ENCODE assay signal across 20 mouse cellular contexts in genomic region chr10:115035748-115036147, GRCm38 (mm10).
DNase-seq lines count a peak whose midpoint lies in the region; ATAC-seq and TF ChIP-seq lines count a peak whose summit lies in the region.
"Had no signal": no experiment of that assay in that cellular context is flagged by ENCODE, and none has a peak within 500 bp of the region (broad histone marks: within the 10 kb centered on the region; RNA-seq: fewer than 3 reads in every experiment).

No protein-coding gene starts in this region.

- H3K27me3 ChIP-seq in intestine, embryonic 16.5 days (replicated peaks; ENCODE audit: control insufficient read depth, insufficient read depth, low read length), result no peaks in the 10 kb centered on the region
- no peaks in the 10 kb centered on the region for H3K27me3 ChIP-seq in kidney, embryonic 15.5 days
- H3K27me3 ChIP-seq in liver, embryonic 16.5 days (ENCODE audit: control insufficient read depth, insufficient read depth, low read depth, low read length), result no peaks in the 10 kb centered on the region
- H3K27me3 ChIP-seq in midbrain, embryonic 11.5 days (ENCODE audit: control insufficient read depth, insufficient read depth, low read length), result no peaks in the 10 kb centered on the region
- H3K27me3 ChIP-seq: limb, embryonic 13.5 days; neural tube, embryonic 15.5 days had no signal

- H3K4me2 ChIP-seq in intestine, embryonic 16.5 days (ENCODE audit: low read depth, low read length), result no peak overlapping the region
- H3K4me2 ChIP-seq in kidney, embryonic 15.5 days, result no peak overlapping the region
- H3K4me2 ChIP-seq in liver, embryonic 16.5 days (ENCODE audit: low read depth, low read length), result no peak overlapping the region
- no peak overlapping the region for H3K4me2 ChIP-seq in midbrain, embryonic 11.5 days
- H3K4me2 ChIP-seq: limb, embryonic 13.5 days; lung, embryonic 14.5 days; neural tube, embryonic 15.5 days had no signal

- H3K4me1 ChIP-seq in ES-E14 (ENCODE audit: control insufficient read depth in 2 of 2, insufficient read depth in 2 of 2, low read length in 2 of 2, poor library complexity in 1 of 2), result no peaks in the 10 kb centered on the region
- no peaks in the 10 kb centered on the region for H3K4me1 ChIP-seq in intestine, embryonic 16.5 days (ENCODE audit: control insufficient read depth, insufficient read depth, low read length)
- no peaks in the 10 kb centered on the region for H3K4me1 ChIP-seq in kidney, embryonic 15.5 days
- H3K4me1 ChIP-seq in liver, embryonic 16.5 days (ENCODE audit: control insufficient read depth, low read depth, low read length), result no peaks in the 10 kb centered on the region
- H3K4me1 ChIP-seq in midbrain, embryonic 11.5 days (ENCODE audit: control insufficient read depth, insufficient read depth, low read length), result no peaks in the 10 kb centered on the region
- H3K4me1 ChIP-seq: limb, embryonic 13.5 days; neural tube, embryonic 15.5 days had no signal

- 74% methylated on average over 9 of the region's 9 CpGs for WGBS in intestine, embryonic 16.5 days
- 69% methylated on average over 9 of the region's 9 CpGs for WGBS in kidney, embryonic 15.5 days
- 59% methylated on average over 9 of the region's 9 CpGs for WGBS in liver, embryonic 16.5 days (ENCODE audit: insufficient replicate concordance)
- 90% methylated on average over 9 of the region's 9 CpGs for WGBS in midbrain, embryonic 11.5 days

- DNase-seq in ES-E14 (ENCODE audit: low read depth, low spot score), result no peak
- DNase-seq in midbrain, embryonic 11.5 days (ENCODE audit: low spot score, missing footprints), result no peak
- DNase-seq in left cerebral cortex, adult 11 months (ENCODE audit: low spot score), result no peak
- DNase-seq in left cerebral cortex, postnatal 10 days (ENCODE audit: extremely low spot score in 1 of 2, low spot score in 2 of 2), result no peak
- DNase-seq: adrenal gland, adult 8-10 months; cerebellum, adult 11 months; gastrocnemius, postnatal 14 days; layer of hippocampus, adult 9-11 months; lung, embryonic 14.5 days; midbrain, embryonic 14.5 days; retina, postnatal 1 day; thymus, adult 18-20 months had no signal

- H3K4me3 ChIP-seq in ES-E14 (ENCODE audit: insufficient read depth in 1 of 2, low read depth in 1 of 2, low read length in 2 of 2, poor library complexity in 1 of 2, severe bottlenecking in 1 of 2), result peak overlapping the region; percentile 48 to 57; a peak in 3 of 4 replicates
- no peak overlapping the region for H3K4me3 ChIP-seq in intestine, embryonic 16.5 days (ENCODE audit: low read length)
- no peak overlapping the region for H3K4me3 ChIP-seq in kidney, embryonic 15.5 days (replicated peaks)
- H3K4me3 ChIP-seq in liver, embryonic 16.5 days (ENCODE audit: low read depth, low read length), result no peak overlapping the region
- H3K4me3 ChIP-seq in midbrain, embryonic 11.5 days (ENCODE audit: low read depth, low read length), result no peak overlapping the region
- H3K4me3 ChIP-seq: limb, embryonic 13.5 days; myocyte; neural tube, embryonic 15.5 days had no signal

- in situ Hi-C loops in ES-E14 (cut with MboI; ENCODE audit: low sequenced_read_pairs in 2 of 2, unreplicated experiment in 2 of 2), result no loop called here

- no peaks in the 10 kb centered on the region for H3K9me3 ChIP-seq in ES-E14 (ENCODE audit: control insufficient read depth, insufficient read depth, low read depth, low read length)
- no peaks in the 10 kb centered on the region for H3K9me3 ChIP-seq in intestine, embryonic 16.5 days (ENCODE audit: control insufficient read depth, low read length)
- no peaks in the 10 kb centered on the region for H3K9me3 ChIP-seq in kidney, embryonic 15.5 days (replicated peaks)
- H3K9me3 ChIP-seq in liver, embryonic 16.5 days (replicated peaks; ENCODE audit: control insufficient read depth, low read length), result peaks cover 3% of the 10 kb centered on the region; the same call in 1 of the 2 replicates
- no peaks in the 10 kb centered on the region for H3K9me3 ChIP-seq in midbrain, embryonic 11.5 days (ENCODE audit: control insufficient read depth, low read length)
- H3K9me3 ChIP-seq: limb, embryonic 13.5 days; neural tube, embryonic 15.5 days had no signal

- no peak overlapping the region for H3K9ac ChIP-seq in ES-E14 (ENCODE audit: insufficient read depth, low read depth, low read length, poor library complexity, severe bottlenecking)
- no peak overlapping the region for H3K9ac ChIP-seq in intestine, embryonic 16.5 days (ENCODE audit: low read depth, low read length)
- H3K9ac ChIP-seq in kidney, embryonic 15.5 days, result no peak overlapping the region
- no peak overlapping the region for H3K9ac ChIP-seq in liver, embryonic 16.5 days (ENCODE audit: low read depth, low read length)
- no peak overlapping the region for H3K9ac ChIP-seq in midbrain, embryonic 11.5 days (ENCODE audit: low read length)
- H3K9ac ChIP-seq: limb, embryonic 13.5 days; lung, embryonic 14.5 days; neural tube, embryonic 15.5 days had no signal

- peak; percentile 88 for ATAC-seq in intestine, embryonic 16.5 days
- ATAC-seq in kidney, embryonic 15.5 days (replicated peaks; ENCODE audit: low FRiP score), result peak; percentile 79
- ATAC-seq in liver, embryonic 16.5 days (ENCODE audit: low read depth), result peak; percentile 32; the same call in 1 of the 2 replicates
- no peak for ATAC-seq in midbrain, embryonic 11.5 days (ENCODE audit: low FRiP score)

- no peaks in the 10 kb centered on the region for H3K36me3 ChIP-seq in ES-E14 (ENCODE audit: control insufficient read depth, insufficient read depth, low read length, poor library complexity, severe bottlenecking)
- no peaks in the 10 kb centered on the region for H3K36me3 ChIP-seq in intestine, embryonic 16.5 days (ENCODE audit: control insufficient read depth, insufficient read depth, low read length)
- no peaks in the 10 kb centered on the region for H3K36me3 ChIP-seq in kidney, embryonic 15.5 days
- no peaks in the 10 kb centered on the region for H3K36me3 ChIP-seq in liver, embryonic 16.5 days (ENCODE audit: control insufficient read depth, insufficient read depth)
- H3K36me3 ChIP-seq in midbrain, embryonic 11.5 days (ENCODE audit: control insufficient read depth, insufficient read depth, low read length), result no peaks in the 10 kb centered on the region
- H3K36me3 ChIP-seq: G1E; limb, embryonic 13.5 days; neural tube, embryonic 15.5 days had no signal

- no peak overlapping the region for H3K27ac ChIP-seq in ES-E14 (ENCODE audit: insufficient read depth, low read depth, low read length, poor library complexity, severe bottlenecking)
- no peak overlapping the region for H3K27ac ChIP-seq in intestine, embryonic 16.5 days (ENCODE audit: low read length)
- no peak overlapping the region for H3K27ac ChIP-seq in kidney, embryonic 15.5 days
- no peak overlapping the region for H3K27ac ChIP-seq in liver, embryonic 16.5 days (ENCODE audit: low read length)
- H3K27ac ChIP-seq in midbrain, embryonic 11.5 days (ENCODE audit: low read depth, low read length), result no peak overlapping the region
- H3K27ac ChIP-seq: limb, embryonic 13.5 days; macrophage; neural tube, embryonic 15.5 days had no signal

- intact Hi-C loops in left cerebral cortex, postnatal 10 days (cut with DNase I), result no loop called here

TF ChIP-seq in ES-E14, 5 proteins besides CTCF, POLR2A, EP300 and RAD21:
- no peak for TF ChIP-seq ZC3H11A (IDR thresholded peaks at IDR 0.05; ENCODE audit: borderline replicate concordance, low read depth, low read length)
- TF ChIP-seq HCFC1 (IDR thresholded peaks at IDR 0.05; ENCODE audit: borderline replicate concordance, insufficient read depth, low read length), result no peak
- no peak for TF ChIP-seq ZNF384 (IDR thresholded peaks at IDR 0.05; ENCODE audit: low read depth, low read length)
- no peak for TF ChIP-seq CHD2 (IDR thresholded peaks at IDR 0.05; ENCODE audit: low read depth, low read length)
- TF ChIP-seq MAFK (IDR thresholded peaks at IDR 0.05; ENCODE audit: insufficient read depth, low read depth, low read length), result no peak

Comparison
In these comparisons a context has a peak if more than half of its experiments do, and no peak if none do; other contexts are left out.
1. H3K4me3 ChIP-seq: peak in ES-E14 (2 of 2); none in intestine, embryonic 16.5 days (single experiment), kidney, embryonic 15.5 days (single experiment), liver, embryonic 16.5 days (single experiment) and midbrain, embryonic 11.5 days (single experiment).